Mouse (Mus musculus) megakaryocyte-erythroid progenitor cell, adult 5-6 weeks (primary cell): ENCODE data around the gene Fntb. TPM values are rescaled to one million over a fixed set of nuclear protein-coding genes. Genes with fewer than 3 reads are reported as not detected.

ENCODE experiments used
- ATAC-seq: replicated peaks from 2 replicates; pipeline ENCODE4 v1.8.0; 2016; ENCODE audit warnings: mild to moderate bottlenecking, inconsistent platforms; ENCODE audit not compliant: severe bottlenecking, poor library complexity, low FRiP score, low TSS enrichment
- total RNA-seq, 2 experiments: library from RNA; stranded (forward) in 1 of 2; stranded (reverse) in 1 of 2; fragments of 200-1000, 215-1000 nt in 1 of 2; fragments of >200 nt in 1 of 2; fragmentation: Nextera tagmentation in 1 of 2; gene quantifications; 2 replicates each; pipeline ENCODE4 v1.2.3; 2014 to 2017

The Fntb gene
- total RNA-seq, 2 experiments from 2014 or later, result 15.4 to 31.1 TPM

- ATAC-seq, result peak; percentile 88
Measured at GRCm38 (mm10) chr12:76909218-76909617, 143.8 kb downstream of the Fntb start.

GRCm38 (mm10) chr12:76910258-76910940 lies 145.0 kb downstream of the Fntb start:
- ATAC-seq, result peak; percentile 52

- no peak for ATAC-seq
Measured at GRCm38 (mm10) chr12:76911171-76911726, 145.9 kb downstream of the Fntb start.

GRCm38 (mm10) chr12:76912193-76912592 lies 146.8 kb downstream of the Fntb start:
- no peak for ATAC-seq

GRCm38 (mm10) chr12:76916163-76916562 lies 150.8 kb downstream of the Fntb start:
- ATAC-seq, result no peak

- ATAC-seq, result 0 out of 2 replicates have a peak, but pooled peaks have one; percentile 43
Measured at GRCm38 (mm10) chr12:76918113-76918512, 152.7 kb downstream of the Fntb start.

GRCm38 (mm10) chr12:76918855-76919254 lies 153.5 kb downstream of the Fntb start:
- ATAC-seq, result no peak

GRCm38 (mm10) chr12:76920398-76920797 lies 155.0 kb downstream of the Fntb start:
- ATAC-seq, result no peak

- no peak for ATAC-seq
Measured at GRCm38 (mm10) chr12:76920990-76921389, 155.6 kb downstream of the Fntb start.

- no peak for ATAC-seq
Measured at GRCm38 (mm10) chr12:76923118-76923517, 157.7 kb downstream of the Fntb start.

- ATAC-seq, result peak; percentile 87
Measured at GRCm38 (mm10) chr12:76924904-76925604, 159.7 kb downstream of the Fntb start.

GRCm38 (mm10) chr12:76926338-76926945 lies 161.1 kb downstream of the Fntb start:
- no peak for ATAC-seq

- no peak for ATAC-seq
Measured at GRCm38 (mm10) chr12:76927012-76927411, 161.6 kb downstream of the Fntb start.

GRCm38 (mm10) chr12:76927539-76927938 lies 162.2 kb downstream of the Fntb start:
- ATAC-seq, result no peak

GRCm38 (mm10) chr12:76930177-76930576 lies 164.8 kb downstream of the Fntb start:
- peak; percentile 67 for ATAC-seq

GRCm38 (mm10) chr12:76931739-76932687 lies 166.6 kb downstream of the Fntb start:
- ATAC-seq, result no peak

- no peak for ATAC-seq
Measured at GRCm38 (mm10) chr12:76932688-76933060, 167.3 kb downstream of the Fntb start.

- ATAC-seq, result no peak
Measured at GRCm38 (mm10) chr12:76934438-76934837, 169.0 kb downstream of the Fntb start.

GRCm38 (mm10) chr12:76936211-76936610 lies 170.8 kb downstream of the Fntb start:
- ATAC-seq, result no peak
